Mouse (Mus musculus) MEL (cell line): ENCODE data around the gene Dnajc27. TPM values are rescaled to one million over a fixed set of nuclear protein-coding genes. Genes with fewer than 3 reads are reported as not detected.
A peak's percentile ranks its signal among the peaks of the same experiment; 100 is the strongest.

Experiments
- DNase-seq: peaks from one replicate; pipeline ENCODE4 v3.0.0; 2011; ENCODE audit warnings: low read depth, low spot score
- H3K27ac ChIP-seq: 2 replicates; pipeline ENCODE4 v1.5.1; 2012; ENCODE audit warnings: low read depth, mild to moderate bottlenecking, control low read depth, low read length, moderate library complexity; ENCODE audit not compliant: control insufficient read depth
- H3K27me3 ChIP-seq, 2 experiments: fragments of 150-350 bp in 1 of 2; sonication (generic) in 1 of 2; 2 replicates each; pipeline ENCODE4 v1.6.1; 2012; ENCODE audit warnings: low read length in 2 of 2, mild to moderate bottlenecking in 2 of 2, improper control_type of control experiment in 1 of 2, moderate library complexity in 1 of 2; ENCODE audit not compliant: insufficient read depth in 2 of 2, control insufficient read depth in 1 of 2
- H3K36me3 ChIP-seq, 2 experiments: 2 replicates each; pipeline ENCODE4 v1.6.1; 2012 to 2014; ENCODE audit warnings: low read length in 2 of 2, improper control_type of control experiment in 1 of 2, inconsistent platforms in 1 of 2, mild to moderate bottlenecking in 1 of 2; ENCODE audit not compliant: insufficient read depth in 2 of 2, control insufficient read depth in 1 of 2
- H3K4me1 ChIP-seq, 2 experiments: fragments of 150-350 bp in 1 of 2; sonication (generic) in 1 of 2; 2 replicates each; pipeline ENCODE4 v1.6.1; 2012; ENCODE audit warnings: low read length in 2 of 2, improper control_type of control experiment in 1 of 2, mild to moderate bottlenecking in 1 of 2; ENCODE audit not compliant: insufficient read depth in 2 of 2, control insufficient read depth in 1 of 2
- H3K4me3 ChIP-seq, 2 experiments: fragments of 150-350 bp in 1 of 2; sonication (generic) in 1 of 2; 2 replicates each; pipeline ENCODE4 v1.5.1; 2012; ENCODE audit warnings: low read depth in 2 of 2, low read length in 2 of 2, mild to moderate bottlenecking in 2 of 2, moderate library complexity in 2 of 2, control low read depth in 1 of 2, improper control_type of control experiment in 1 of 2; ENCODE audit not compliant: control insufficient read depth in 1 of 2, insufficient read depth in 1 of 2
- H3K79me2 ChIP-seq: 2 replicates; pipeline ENCODE4 v1.6.1; 2012; ENCODE audit warnings: mild to moderate bottlenecking, low read length, moderate library complexity; ENCODE audit not compliant: control insufficient read depth, poor library complexity, insufficient read depth
- H3K9ac ChIP-seq: 2 replicates; pipeline ENCODE4 v1.6.1; 2012; ENCODE audit warnings: low read depth, mild to moderate bottlenecking, control low read depth, low read length, moderate library complexity; ENCODE audit not compliant: control insufficient read depth, poor library complexity, severe bottlenecking
- H3K9me3 ChIP-seq: fragments of 150-350 bp; sonication (generic); replicated peaks from 2 replicates; pipeline ENCODE4 v1.6.1; 2012; ENCODE audit warnings: mild to moderate bottlenecking, low read length, improper control_type of control experiment, moderate library complexity; ENCODE audit not compliant: insufficient read depth
- CHD1 ChIP-seq: IDR thresholded peaks from 2 replicates; pipeline ENCODE4 v1.6.1; 2012; ENCODE audit warnings: low read depth, mild to moderate bottlenecking, inconsistent platforms, low read length, improper control_type of control experiment
- CHD2 ChIP-seq: IDR thresholded peaks from 2 replicates; pipeline ENCODE4 v1.6.1; 2011; ENCODE audit warnings: low read length, improper control_type of control experiment
- ELF1 ChIP-seq: IDR thresholded peaks from 2 replicates; pipeline ENCODE4 v1.6.1; 2014; ENCODE audit warnings: low read depth, mild to moderate bottlenecking, inconsistent platforms, low read length, improper control_type of control experiment, moderate library complexity
- ETS1 ChIP-seq: IDR thresholded peaks from 2 replicates; pipeline ENCODE4 v1.6.1; 2012; ENCODE audit warnings: low read depth, mild to moderate bottlenecking, inconsistent platforms, low read length, improper control_type of control experiment, moderate library complexity
- HCFC1 ChIP-seq: IDR thresholded peaks from 2 replicates; pipeline ENCODE4 v1.6.1; 2012; ENCODE audit warnings: low read depth, mild to moderate bottlenecking, inconsistent platforms, low read length, improper control_type of control experiment, moderate library complexity
- MAFK ChIP-seq: IDR thresholded peaks from 2 replicates; pipeline ENCODE4 v1.6.1; 2011; ENCODE audit warnings: low read depth, mild to moderate bottlenecking, low read length, improper control_type of control experiment, borderline replicate concordance
- MAX ChIP-seq: IDR thresholded peaks from 2 replicates; pipeline ENCODE4 v1.6.1; 2011; ENCODE audit warnings: low read length, improper control_type of control experiment
- MEF2A ChIP-seq: IDR thresholded peaks from 2 replicates; pipeline ENCODE4 v1.6.1; 2014; ENCODE audit warnings: low read depth, mild to moderate bottlenecking, inconsistent platforms, low read length, improper control_type of control experiment; ENCODE audit not compliant: poor library complexity, insufficient replicate concordance, severe bottlenecking; ENCODE audit errors: extremely low read depth
- MYB ChIP-seq: IDR thresholded peaks from 2 replicates; pipeline ENCODE4 v1.6.1; 2011; ENCODE audit warnings: mild to moderate bottlenecking, low read depth, low read length, improper control_type of control experiment
- MYC ChIP-seq: IDR thresholded peaks from 2 replicates; pipeline ENCODE4 v1.6.1; 2011; ENCODE audit warnings: low read depth, mild to moderate bottlenecking, low read length, improper control_type of control experiment, moderate library complexity
- NELFE ChIP-seq: IDR thresholded peaks from 2 replicates; pipeline ENCODE4 v1.6.1; 2011; ENCODE audit warnings: low read depth, low read length, improper control_type of control experiment
- NRF1 ChIP-seq: IDR thresholded peaks from 2 replicates; pipeline ENCODE4 v1.6.1; 2014; ENCODE audit warnings: low read depth, mild to moderate bottlenecking, inconsistent platforms, low read length, improper control_type of control experiment, moderate library complexity; ENCODE audit not compliant: poor library complexity, insufficient read depth, severe bottlenecking
- POLR2AphosphoS2 ChIP-seq: IDR thresholded peaks from 2 replicates; pipeline ENCODE4 v1.6.1; 2011; ENCODE audit warnings: low read length, improper control_type of control experiment
- RCOR1 ChIP-seq: IDR thresholded peaks from 2 replicates; pipeline ENCODE4 v1.6.1; 2012; ENCODE audit warnings: low read depth, mild to moderate bottlenecking, inconsistent platforms, low read length, improper control_type of control experiment
- SIN3A ChIP-seq: IDR thresholded peaks from 2 replicates; pipeline ENCODE4 v1.6.1; 2012; ENCODE audit warnings: low read length, improper control_type of control experiment, inconsistent platforms
- USF1 ChIP-seq: IDR thresholded peaks from 2 replicates; pipeline ENCODE4 v1.6.1; 2014; ENCODE audit warnings: low read depth, mild to moderate bottlenecking, inconsistent platforms, low read length, improper control_type of control experiment, moderate library complexity
- USF2 ChIP-seq, 2 experiments: IDR thresholded peaks; 2 replicates each; pipeline ENCODE4 v1.6.1; 2011 to 2012; ENCODE audit warnings: improper control_type of control experiment in 2 of 2, low read length in 2 of 2, borderline replicate concordance in 1 of 2, inconsistent platforms in 1 of 2, low read depth in 1 of 2, mild to moderate bottlenecking in 1 of 2; ENCODE audit not compliant: insufficient read depth in 1 of 2
- polyA plus RNA-seq, 2 experiments: library from polyadenylated mRNA; stranded (reverse) in 1 of 2; unstranded in 1 of 2; fragments of >175 nt in 1 of 2; fragments of >200 nt in 1 of 2; gene quantifications; 2 replicates each; pipeline versions ENCODE4 v1.2.1 to v1.2.4; 2012; ENCODE audit warnings: low replicate concordance in 2 of 2, low read depth in 1 of 2; ENCODE audit not compliant: insufficient read length in 2 of 2, insufficient read depth in 1 of 2, missing spikeins in 1 of 2
- total RNA-seq: library from RNA; depleted of rRNA; stranded (reverse); fragments of 300-350 nt; gene quantifications from 2 replicates; pipeline ENCODE4 v1.2.3, GENCODE M21; 2012

Dnajc27 gene
- total and polyA plus RNA-seq, 3 experiments = 7.9 to 9.7 TPM; not detected in 1

DNA sequence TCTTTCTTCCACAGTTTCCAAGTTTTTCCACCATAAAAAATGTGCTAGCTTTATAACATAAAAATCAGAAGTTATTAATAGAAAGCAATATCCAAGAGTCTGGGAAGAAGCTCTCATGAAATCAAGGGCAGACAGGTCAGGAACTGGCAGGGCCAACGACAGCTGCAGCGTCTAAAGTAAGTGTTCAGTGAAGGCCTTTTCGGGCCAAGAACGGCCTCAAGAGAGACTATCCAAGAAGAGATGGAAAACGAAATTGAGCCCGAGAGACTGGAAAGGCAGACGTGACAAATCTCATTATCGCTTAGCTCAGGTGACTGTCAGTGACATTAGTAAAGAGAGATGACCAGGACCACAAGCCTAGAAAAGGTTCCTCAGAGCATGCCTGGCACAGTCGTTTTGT is 24.1 kb upstream of the Dnajc27 start:
- H3K27ac ChIP-seq = no peak overlapping the region
- no peak for DNase-seq

DNA sequence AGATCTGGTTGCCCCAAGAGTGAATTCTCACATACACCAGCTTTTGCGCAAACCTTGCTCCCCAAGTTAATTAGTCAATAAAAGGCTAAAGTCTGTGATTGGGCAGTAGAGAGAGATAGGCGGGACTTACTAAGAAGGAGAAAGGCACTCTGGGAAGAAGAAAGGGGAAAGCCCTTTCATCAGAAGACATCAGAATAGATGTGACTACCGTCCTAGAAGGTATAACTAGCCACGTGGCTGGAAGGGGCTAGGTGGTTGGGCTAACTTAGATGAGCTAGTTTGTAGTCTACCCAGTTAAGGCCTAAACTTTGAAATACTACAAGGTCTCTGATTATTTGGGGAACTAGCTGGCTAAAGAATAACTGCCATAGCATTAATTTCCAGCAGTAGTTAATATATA is 22.7 kb upstream of the Dnajc27 start:
- peaks cover 0 to 23% of the 10 kb centered on the region in 2 experiments; a peak in 2 of 4 replicates for H3K4me1 ChIP-seq
- peak; percentile 42 for DNase-seq

More for the DNA sequence above, 24.1 kb upstream of the Dnajc27 start:
- Histone ChIP-seq H3K79me2 (no peaks in the 10 kb centered on the region), H3K4me3 (no peak overlapping the region), H3K4me1 (peaks cover 0 to 26% of the 10 kb centered on the region in 2 experiments; a peak in 2 of 4 replicates), H3K36me3 (peaks cover 0 to 19% of the 10 kb centered on the region in 2 experiments; a peak in 2 of 4 replicates), H3K9me3 (no peaks in the 10 kb centered on the region)
- TF ChIP-seq MEF2A (no peak), ETS1 (no peak), ELF1 (no peak), MAFK (no peak), CHD2 (no peak), HCFC1 (no peak), POLR2AphosphoS2 (no peak), USF1 (no peak), MYC (no peak), NRF1 (no peak), SIN3A (no peak), RCOR1 (no peak), MAX (no peak), MYB (no peak), USF2 (IDR thresholded peaks at IDR 0.05; ENCODE audit: borderline replicate concordance in 1 of 2, insufficient read depth in 1 of 2, low read depth in 1 of 2, low read length in 2 of 2) (no peak), CHD1 (no peak)
- TF ChIP-seq, all 39 proteins: peak for 0
- H3K27me3 ChIP-seq = no peaks in the 10 kb centered on the region
- no peak overlapping the region for H3K9ac ChIP-seq

More for the DNA sequence above, 22.7 kb upstream of the Dnajc27 start:
- H3K27me3 ChIP-seq = no peaks in the 10 kb centered on the region
- peaks cover 0 to 16% of the 10 kb centered on the region in 2 experiments; a peak in 2 of 4 replicates for H3K36me3 ChIP-seq
- TF ChIP-seq NELFE (peak; percentile 28), MAX (no peak)
- TF ChIP-seq, all 39 proteins: peak for 1
- Histone ChIP-seq H3K9ac (no peak overlapping the region; the same call in 1 of the 2 replicates), H3K27ac (no peak overlapping the region), H3K79me2 (no peaks in the 10 kb centered on the region), H3K4me3 (peak overlapping the region in 1 of 2 experiments; percentile 24; a peak in 1 of 4 replicates), H3K9me3 (no peaks in the 10 kb centered on the region)
